Mouse (Mus musculus) left cerebral cortex, postnatal 4 days (tissue): ENCODE data around the gene Trcg1. TPM values are rescaled to one million over a fixed set of nuclear protein-coding genes. Genes with fewer than 3 reads are reported as not detected.

Source experiments
- DNase-seq: peaks from one replicate; pipeline ENCODE4 v3.0.0-alpha.2; 2022
- intact Hi-C: fragments of 180-260 bp; cut with DNase I; formaldehyde crosslinking; loops from one replicate; pipeline ENCODE4 v1.15.1; 2025
- total RNA-seq, 2 experiments: library from RNA; stranded (reverse); gene quantifications; 2 replicates each; pipeline ENCODE4 v1.2.3; 2021

Gene Trcg1
- total RNA-seq, 2 experiments from 2014 or later, result not detected

- intact Hi-C loops, result no loop called here
- no peak for DNase-seq
Measured at GRCm38 (mm10) chr9:57231536-57232255, 4.7 kb upstream of the Trcg1 start.

GRCm38 (mm10) chr9:57232341-57232940 lies 3.9 kb upstream of the Trcg1 start:
- DNase-seq, result no peak

GRCm38 (mm10) chr9:57233142-57233541 lies 3.2 kb upstream of the Trcg1 start:
- no peak for DNase-seq
- intact Hi-C loops, result no loop called here

More at GRCm38 (mm10) chr9:57232341-57232940, 3.9 kb upstream of the Trcg1 start:
- intact Hi-C loops, result no loop called here

DNA sequence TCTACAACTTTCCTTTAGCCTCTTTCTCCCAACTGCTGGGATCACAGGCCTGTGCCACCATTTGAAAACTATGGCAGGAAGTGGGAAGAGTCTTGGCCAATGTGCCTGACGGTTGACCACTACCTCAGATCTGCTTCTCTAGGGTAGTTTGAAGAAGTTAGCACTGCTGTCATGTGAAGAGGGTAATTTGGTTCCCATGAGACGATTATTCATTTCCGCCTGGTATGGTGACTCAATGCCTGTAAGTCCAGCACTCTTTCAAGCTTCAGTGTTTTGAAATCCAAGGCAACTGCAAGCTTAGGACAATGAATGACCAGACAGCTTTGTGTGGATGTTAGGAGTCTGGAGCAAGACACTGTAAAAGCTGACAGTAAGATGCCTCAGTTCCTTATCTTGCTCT lies 2.6 kb upstream of the Trcg1 start:
- no peak for DNase-seq

DNA sequence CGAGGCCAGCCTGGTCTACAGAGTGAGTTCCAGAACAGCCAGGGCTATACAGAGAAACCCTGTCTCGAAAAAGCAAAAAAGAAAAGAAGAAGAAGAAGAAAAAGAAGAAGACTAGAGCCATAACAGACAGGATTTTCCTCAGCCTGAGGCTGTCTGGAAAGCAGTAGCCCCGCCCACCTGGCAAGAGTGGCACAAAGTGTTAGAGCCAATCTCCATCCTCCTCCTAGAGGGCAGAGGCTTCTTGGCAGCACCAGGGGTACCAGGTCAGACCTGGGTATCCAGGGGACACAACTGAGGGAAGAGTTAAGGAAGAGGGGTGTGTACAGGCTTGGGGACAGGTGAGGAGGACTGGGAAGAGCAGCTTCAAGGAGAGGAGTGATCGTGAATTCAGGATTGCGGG lies 1.3 kb downstream of the Trcg1 start:
- DNase-seq, result no peak
- intact Hi-C loops, result no loop called here

More for the DNA sequence above, 2.6 kb upstream of the Trcg1 start:
- intact Hi-C loops, result no loop called here

DNA sequence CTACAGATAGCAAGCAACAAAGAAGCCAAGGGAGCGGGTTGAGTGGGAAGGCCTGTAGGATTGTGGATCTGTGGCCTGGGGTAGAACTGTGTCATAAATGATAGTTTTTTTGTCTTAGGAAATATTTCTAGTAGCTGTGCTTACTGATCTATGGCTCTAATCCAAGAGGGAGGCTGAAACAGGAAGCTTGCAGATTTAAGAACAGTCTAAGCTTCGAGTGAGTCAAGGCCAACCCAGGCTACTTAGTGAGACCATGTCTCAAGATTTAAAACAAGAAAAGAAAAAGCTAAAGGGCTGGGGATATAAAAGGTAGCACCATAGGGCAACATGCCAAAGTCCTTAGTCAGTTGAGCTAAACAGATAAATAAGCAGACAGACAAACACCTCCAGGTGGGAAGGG lies 1.9 kb downstream of the Trcg1 start:
- intact Hi-C loops, result no loop called here
- no peak for DNase-seq

GRCm38 (mm10) chr9:57241111-57241510 lies 4.8 kb downstream of the Trcg1 start:
- no peak for DNase-seq
- intact Hi-C loops, result no loop called here

DNA sequence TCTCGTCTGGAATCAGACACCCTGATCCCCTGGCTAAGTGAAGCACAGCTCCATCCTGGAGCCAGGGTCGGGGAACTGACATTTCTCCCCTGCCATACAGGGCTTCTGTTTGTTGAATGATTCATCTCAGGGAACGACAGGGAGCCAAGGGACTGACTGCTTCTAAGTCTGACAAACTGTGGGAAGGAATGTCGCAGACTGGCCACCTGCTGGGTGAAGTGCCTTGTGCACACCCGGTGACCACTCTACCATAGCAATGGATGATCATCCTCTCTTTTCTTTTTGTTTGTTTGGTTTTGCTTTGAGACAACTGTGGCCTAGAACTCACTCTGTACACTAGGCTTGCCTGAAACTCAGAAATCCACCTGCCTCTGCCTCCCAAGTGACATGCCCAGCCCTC lies 6.6 kb downstream of the Trcg1 start:
- intact Hi-C loops, result no loop called here
- DNase-seq, result no peak

DNA sequence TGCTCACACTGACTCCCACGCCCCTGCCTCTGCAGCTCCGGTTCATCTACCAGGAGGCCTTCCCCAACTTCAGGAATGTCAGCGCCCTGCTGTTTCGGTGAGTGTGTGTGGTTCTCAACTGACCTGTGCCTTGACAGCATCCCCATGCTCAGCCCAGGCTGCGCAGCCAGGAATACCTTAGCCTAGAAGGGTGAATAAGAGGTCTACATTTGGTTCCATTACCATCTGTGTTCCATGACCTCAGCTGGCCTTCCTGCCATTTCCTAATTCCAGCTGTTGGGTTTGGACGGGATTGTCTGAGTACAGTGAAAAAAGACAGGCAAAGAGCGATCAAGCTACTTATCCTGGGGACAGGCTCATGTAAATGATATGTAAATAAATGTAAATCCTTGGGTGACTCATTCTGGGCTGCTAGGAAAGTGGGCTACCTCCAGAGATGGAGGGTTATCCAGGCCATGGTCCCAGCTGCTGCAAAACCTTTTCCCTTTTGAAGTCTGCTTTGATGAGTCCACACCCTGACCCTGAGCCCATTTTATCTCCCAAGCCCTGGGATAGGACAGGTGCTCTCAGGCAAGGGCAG lies 7.8 kb downstream of the Trcg1 start:
- DNase-seq, result no peak
- intact Hi-C loops, result no loop called here

DNA sequence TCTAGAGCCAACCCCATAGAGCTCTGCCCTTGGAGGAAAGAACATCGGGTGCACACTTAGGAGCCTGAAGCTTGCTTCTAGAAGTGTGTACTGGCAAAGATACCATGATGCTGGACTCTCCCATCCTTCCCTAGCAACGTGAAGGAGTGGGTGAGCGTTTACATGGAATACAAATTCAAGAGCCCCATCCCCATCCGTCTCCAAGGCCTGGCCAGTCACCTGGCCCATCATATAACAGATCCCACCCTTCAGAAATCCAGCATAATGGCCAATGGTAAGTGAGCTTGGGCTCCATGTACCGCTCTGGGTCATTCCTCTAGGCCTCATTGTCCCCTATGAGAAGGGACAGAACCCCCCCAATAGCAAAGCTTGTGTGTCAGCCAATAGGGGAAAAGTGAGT lies 10.1 kb downstream of the Trcg1 start:
- intact Hi-C loops, result no loop called here
- no peak for DNase-seq

DNA sequence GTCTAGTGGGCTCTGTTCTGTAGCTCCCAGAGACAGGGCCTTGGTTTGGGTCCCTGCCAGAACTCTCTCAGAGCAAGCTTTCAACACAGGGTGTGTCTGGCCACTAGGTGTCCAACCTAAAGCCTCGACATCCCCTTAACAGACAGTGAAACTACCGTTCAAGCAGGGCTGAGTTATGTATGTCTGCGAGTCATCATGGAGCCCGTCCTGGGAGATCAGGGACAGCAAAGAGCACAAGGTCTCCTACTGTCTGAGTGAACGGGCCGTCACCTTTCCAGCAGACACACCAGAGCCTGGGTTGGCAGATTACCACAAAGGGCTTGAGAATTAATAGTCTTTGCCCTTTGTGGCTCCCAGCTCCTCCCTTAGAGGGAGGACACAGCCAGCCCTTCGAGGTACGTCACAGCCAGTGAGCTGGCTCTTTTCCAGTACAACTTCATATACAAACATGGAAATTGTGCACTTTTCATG lies 10.9 kb downstream of the Trcg1 start:
- intact Hi-C loops, result no loop called here
- no peak for DNase-seq

- DNase-seq, result no peak
Measured at GRCm38 (mm10) chr9:57248030-57248942, 11.9 kb downstream of the Trcg1 start.

GRCm38 (mm10) chr9:57250026-57250425 lies 13.7 kb downstream of the Trcg1 start:
- intact Hi-C loops, result no loop called here
- no peak for DNase-seq

More at GRCm38 (mm10) chr9:57248030-57248942, 11.9 kb downstream of the Trcg1 start:
- intact Hi-C loops, result no loop called here

DNA sequence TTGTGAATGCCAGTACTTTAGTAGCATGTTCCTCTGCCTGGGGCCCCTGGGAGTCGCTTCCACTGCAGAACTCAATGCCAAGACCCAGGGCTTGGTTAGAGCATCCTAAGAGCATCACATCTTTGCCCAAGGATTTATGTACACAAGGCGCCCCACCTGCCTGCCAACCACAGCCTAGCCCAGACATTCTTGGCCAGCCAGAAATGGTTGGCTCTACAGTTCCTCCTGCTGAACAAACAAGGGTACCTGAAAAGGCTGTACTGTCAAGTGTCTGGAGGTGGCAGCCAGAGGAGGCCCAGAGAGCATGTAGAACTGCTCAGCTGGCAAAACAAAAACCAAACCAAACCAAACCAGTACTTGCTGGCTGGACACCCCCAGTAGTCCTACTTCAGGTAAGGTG lies 14.8 kb downstream of the Trcg1 start:
- no peak for DNase-seq

DNA sequence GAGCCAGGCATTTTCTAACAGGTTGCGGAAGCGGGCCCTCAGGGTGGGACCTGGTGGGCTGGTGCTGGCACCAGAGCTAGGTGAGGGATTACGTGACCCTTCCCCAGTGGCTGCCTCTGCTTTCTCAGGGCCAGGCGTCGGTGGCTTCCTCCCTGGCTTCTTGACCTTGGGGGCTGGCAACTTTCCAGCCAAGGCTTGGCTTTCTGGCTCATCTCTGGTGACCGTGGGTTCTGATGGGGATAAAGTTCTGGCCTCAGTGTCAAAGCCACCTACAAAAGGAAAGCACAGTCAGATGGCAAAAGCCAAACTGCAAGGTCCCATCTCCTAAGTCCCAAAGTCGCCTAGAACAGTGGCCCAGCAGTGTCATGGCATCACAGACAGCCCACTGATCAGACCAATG lies 17.7 kb downstream of the Trcg1 start:
- intact Hi-C loops, result no loop called here
- DNase-seq, result no peak

More for the DNA sequence above, 14.8 kb downstream of the Trcg1 start:
- intact Hi-C loops, result no loop called here

DNA sequence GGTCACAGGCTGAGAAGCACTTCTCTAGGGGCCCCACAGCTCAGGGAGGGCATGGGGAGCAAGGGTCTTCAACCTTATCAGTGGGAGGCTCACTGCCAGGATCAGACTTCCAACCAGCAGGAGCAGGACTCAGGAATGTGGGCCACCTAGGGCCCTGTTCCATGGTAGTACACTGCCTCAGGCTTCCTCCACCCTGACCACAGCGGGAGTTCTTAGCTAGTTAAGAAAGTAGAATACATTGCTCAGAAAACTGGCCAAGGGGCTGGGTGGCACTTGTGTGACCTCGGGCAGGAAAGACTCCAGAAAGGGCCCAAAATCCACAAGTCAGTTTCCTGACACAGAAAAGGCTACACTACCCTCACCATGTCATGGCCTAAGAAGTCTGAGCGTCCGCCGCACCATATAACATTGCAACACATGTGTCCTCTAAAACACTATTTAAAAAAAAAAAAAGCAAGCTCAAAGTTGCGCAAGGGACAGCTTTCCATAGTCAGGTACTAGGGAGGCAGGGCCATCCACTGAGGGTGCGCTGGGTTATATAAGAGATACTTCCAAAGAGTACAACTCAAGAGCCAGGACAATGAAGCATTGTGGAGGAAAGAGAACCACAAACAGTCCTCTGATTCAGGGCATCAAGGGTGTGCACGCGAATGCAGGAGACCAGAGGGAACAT lies 18.6 kb downstream of the Trcg1 start:
- no peak for DNase-seq
- intact Hi-C loops, result no loop called here

DNA sequence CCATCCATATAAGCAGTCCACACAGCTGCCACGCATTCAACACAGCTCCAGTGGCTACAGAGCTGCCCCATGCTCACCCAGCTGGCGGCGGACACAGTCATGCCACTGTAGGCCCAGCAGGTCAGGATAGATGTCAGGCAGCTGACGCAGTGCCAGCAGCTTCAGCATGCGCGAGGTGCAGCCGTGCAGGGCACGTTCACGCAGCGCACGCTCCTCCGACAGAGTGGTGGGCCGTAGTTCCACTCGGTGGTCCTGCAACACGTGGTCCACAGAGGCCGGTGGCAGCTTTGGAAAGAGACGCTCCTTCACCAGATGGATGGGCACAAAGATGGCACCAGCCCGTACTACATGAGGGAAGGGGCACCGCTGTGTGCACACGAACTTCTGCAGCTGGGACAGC lies 20.0 kb downstream of the Trcg1 start:
- intact Hi-C loops, result no loop called here
- no peak for DNase-seq

GRCm38 (mm10) chr9:57256861-57257260 lies 20.5 kb downstream of the Trcg1 start:
- no peak for DNase-seq
- intact Hi-C loops, result no loop called here

DNA sequence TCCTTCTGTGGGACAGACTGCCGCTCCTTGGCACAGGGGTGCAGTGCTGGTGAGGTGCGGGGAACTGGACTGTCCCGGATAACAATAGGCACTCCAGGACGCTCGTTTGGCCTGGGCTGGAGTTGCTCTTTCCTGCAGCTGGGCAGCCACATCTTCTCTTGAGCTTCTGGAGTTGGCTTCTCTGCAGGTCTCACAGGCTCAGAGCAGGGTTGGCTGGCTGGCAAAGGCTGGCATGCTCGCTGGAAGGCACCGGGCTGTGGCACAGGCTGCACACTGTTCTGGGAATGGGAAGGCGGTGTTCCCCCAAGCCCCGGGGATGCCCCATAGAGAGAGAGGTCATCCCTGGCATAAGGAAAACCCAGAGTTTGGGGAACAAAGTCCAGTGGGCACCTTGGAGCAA lies 21.3 kb downstream of the Trcg1 start:
- DNase-seq, result no peak
- intact Hi-C loops, result loop anchor here (2.0 kb wide), 1 partner anchor 175 kb away; no protein-coding TSS in a partner anchor

DNA sequence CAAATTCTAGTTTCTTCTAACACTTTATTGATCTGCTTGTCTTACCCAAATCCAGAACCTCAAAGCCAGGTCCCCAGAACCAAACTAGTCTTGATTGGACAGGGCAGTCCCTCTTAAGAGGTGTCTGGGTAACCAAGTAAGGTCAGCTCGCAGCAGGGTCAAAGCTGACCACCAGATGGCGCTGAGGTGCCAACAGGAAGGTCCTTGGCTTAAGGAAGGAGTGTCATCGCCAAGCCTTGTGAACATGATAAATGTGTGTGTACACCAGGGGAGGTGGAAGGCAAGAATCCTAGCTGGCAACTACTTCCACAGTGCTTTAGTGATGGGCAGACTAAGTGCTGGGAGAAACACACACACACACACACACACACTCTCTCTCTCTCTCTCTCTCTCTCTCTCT lies 23.4 kb downstream of the Trcg1 start:
- intact Hi-C loops, result loop anchor here (2.0 kb wide), 1 partner anchor 173 kb away; no protein-coding TSS in a partner anchor
- peak; percentile 93 for DNase-seq
